Mouse (Mus musculus): ENCODE data around the gene Cpxm2.

- TF ChIP-seq CTCF (IDR thresholded peaks at IDR 0.05; ENCODE audit: low read depth, low read length): no peak
- TF ChIP-seq POLR2A (IDR thresholded peaks at IDR 0.05; ENCODE audit: insufficient read depth, low read length): no peak
- no peak for TF ChIP-seq EP300 (IDR thresholded peaks at IDR 0.05; ENCODE audit: insufficient read depth, low read depth, low read length)
These were observed 19.8 kb upstream of the Cpxm2 start for GRCm38 (mm10) chr7:132174296-132174695.

All from ES-Bruce4 (cell line).